Comparison of ENCODE assay signal across 16 mouse cellular contexts in the genomic region with DNA sequence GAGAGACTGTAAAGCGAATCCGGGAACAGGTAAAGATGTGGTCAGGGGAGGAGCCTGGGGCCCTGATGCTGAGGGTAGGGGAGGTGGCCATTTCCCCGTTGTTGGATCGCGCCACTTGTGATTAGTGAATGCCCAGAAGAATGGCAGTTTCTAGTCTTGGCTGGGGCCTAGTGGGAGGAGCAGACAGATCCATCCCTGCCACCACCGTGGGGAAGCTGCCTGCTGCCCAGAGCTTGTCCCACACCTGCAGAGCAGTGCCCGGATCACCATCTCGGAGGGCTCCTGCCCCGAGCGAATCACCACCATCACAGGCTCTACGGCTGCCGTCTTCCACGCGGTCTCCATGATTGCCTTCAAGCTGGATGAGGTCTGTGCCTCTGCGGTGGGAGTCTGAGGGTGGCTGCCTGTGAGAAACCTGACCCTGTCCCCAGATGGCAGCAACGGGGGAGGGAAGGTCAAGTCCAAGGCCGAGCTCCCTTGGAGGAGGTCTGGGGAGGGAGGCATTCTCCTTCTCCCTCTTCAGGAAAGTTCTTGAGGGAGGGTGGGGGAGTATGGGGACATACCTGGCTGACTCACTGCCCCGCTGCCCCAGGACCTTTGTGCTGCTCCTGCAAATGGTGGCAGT. TPM values are rescaled to one million over a fixed set of nuclear protein-coding genes. Genes with fewer than 3 reads are reported as not detected.
DNase-seq lines count a peak whose midpoint lies in the region; ATAC-seq and TF ChIP-seq lines count a peak whose summit lies in the region.
"Had no signal": no experiment of that assay in that cellular context is flagged by ENCODE, and none has a peak within 500 bp of the region (broad histone marks: within the 10 kb centered on the region; RNA-seq: fewer than 3 reads in every experiment).

No protein-coding gene starts in this region.

- peak; percentile 22; the same call in 1 of the 2 replicates for ATAC-seq in cerebellum, adult (ENCODE audit: insufficient number of reproducible peaks, low FRiP score, low TSS enrichment)
- ATAC-seq: hindbrain, postnatal 0 days; midbrain, embryonic 16.5 days; Patski had no signal

- DNase-seq in cerebellum, postnatal 4 days (ENCODE audit: low spot score in 2 of 2): no peak
- DNase-seq in layer of hippocampus, adult 2 months (ENCODE audit: low spot score in 2 of 2): no peak
- DNase-seq in layer of hippocampus, postnatal 14 days (ENCODE audit: low spot score in 2 of 2): no peak
- peak; percentile 75 for DNase-seq in cerebellum, adult 11 months
- peak; percentile 78 to 82 for DNase-seq in cerebellum, postnatal 36 days
- DNase-seq in ovary, adult 18-20 months (ENCODE audit: low spot score): no peak
- no peak for DNase-seq in spleen, postnatal 10 days (ENCODE audit: low spot score in 2 of 2)
- DNase-seq: embryo, embryonic 11 days; kidney, adult 9 months; thymus, adult 2 months had no signal

- peak overlapping the region; percentile 13; the same call in 1 of the 2 replicates for H3K4me3 ChIP-seq in layer of hippocampus, adult 2 months
- H3K4me3 ChIP-seq: limb, embryonic 13.5 days had no signal

- peak overlapping the region; percentile 72 for H3K27ac ChIP-seq in layer of hippocampus, adult 2 months
- H3K27ac ChIP-seq: hindbrain, postnatal 0 days; limb, embryonic 13.5 days had no signal

- no peak for TF ChIP-seq CTCF in layer of hippocampus, adult 2 months (conservative IDR thresholded peaks at IDR 0.05)

RNA-seq across cellular contexts. Expression of gene Gpr62, which starts 5.2 kb away (rescaled TPM):
- total RNA-seq in layer of hippocampus, adult 2 months (2021): 10 to 100 TPM; 11.6 to 12.4 TPM
- 1 to 10 TPM; 7.1 to 7.4 TPM for total RNA-seq in layer of hippocampus, postnatal 14 days (2021)
- total RNA-seq: granulocyte monocyte progenitor cell, adult 5-6 weeks had no signal

RNA-seq across cellular contexts. Expression of gene Pcbp4, which starts 7.4 kb away (rescaled TPM):
- total RNA-seq in layer of hippocampus, adult 2 months (2021): 100 to 1,000 TPM; 187 to 205 TPM
- 100 to 1,000 TPM; 181 to 195 TPM for total RNA-seq in layer of hippocampus, postnatal 14 days (2021)

RNA-seq across cellular contexts. Expression of gene Abhd14a, which starts 13.0 kb away (rescaled TPM):
- 10 to 100 TPM; 39.0 to 39.4 TPM for total RNA-seq in layer of hippocampus, adult 2 months (2021)
- 10 to 100 TPM; 40.9 to 41.8 TPM for total RNA-seq in layer of hippocampus, postnatal 14 days (2021)

RNA-seq across cellular contexts. Expression of gene Abhd14b, which starts 13.3 kb away (rescaled TPM):
- 10 to 100 TPM; 13.9 to 17.0 TPM for total RNA-seq in layer of hippocampus, adult 2 months (2021)
- 10 to 100 TPM in 1 of 2 experiments, 1 to 10 TPM in 1; 9.6 to 12.4 TPM for total RNA-seq in layer of hippocampus, postnatal 14 days (2021)

RNA-seq across cellular contexts. Expression of gene Rrp9, which starts 15.2 kb away (rescaled TPM):
- 10 to 100 TPM; 35.4 to 36.6 TPM for total RNA-seq in layer of hippocampus, adult 2 months (2021)
- total RNA-seq in layer of hippocampus, postnatal 14 days (2021): 10 to 100 TPM; 31.5 to 37.0 TPM

Comparison
In these comparisons a context has a peak if more than half of its experiments do, and no peak if none do; other contexts are left out.
1. DNase-seq: peak in cerebellum, adult 11 months (single experiment) and cerebellum, postnatal 36 days (2 of 2); none in cerebellum, postnatal 4 days (0 of 2), layer of hippocampus, adult 2 months (0 of 2), layer of hippocampus, postnatal 14 days (0 of 2), ovary, adult 18-20 months (single experiment) and spleen, postnatal 10 days (0 of 2).